18 mouse cellular contexts compared by ENCODE assay signal in genomic region chr11:4298615-4299014, GRCm38 (mm10). TPM values are rescaled to one million over a fixed set of nuclear protein-coding genes. Genes with fewer than 3 reads are reported as not detected.
DNase-seq lines count a peak whose midpoint lies in the region; ATAC-seq and TF ChIP-seq lines count a peak whose summit lies in the region.
"Had no signal": no experiment of that assay in that cellular context is flagged by ENCODE, and none has a peak within 500 bp of the region (broad histone marks: within the 10 kb centered on the region; RNA-seq: fewer than 3 reads in every experiment).

No protein-coding gene starts in this region.

- H3K4me2 ChIP-seq in kidney, embryonic 15.5 days, result no peak overlapping the region
- H3K4me2 ChIP-seq in myocyte (ENCODE audit: low read depth), result peak overlapping the region; percentile 87
- no peak overlapping the region for H3K4me2 ChIP-seq in forebrain, embryonic 16.5 days (ENCODE audit: low read length)
- H3K4me2 ChIP-seq: midbrain, embryonic 15.5 days; neural tube, embryonic 12.5 days had no signal

- 41% methylated on average over 7 of the region's 7 CpGs for WGBS in kidney, embryonic 15.5 days
- 49% methylated on average over 7 of the region's 7 CpGs for WGBS in forebrain, embryonic 16.5 days

- no peak overlapping the region for H3K4me3 ChIP-seq in gastrocnemius, adult 2 months
- no peak overlapping the region for H3K4me3 ChIP-seq in kidney, embryonic 15.5 days (replicated peaks)
- no peak overlapping the region for H3K4me3 ChIP-seq in myocyte
- H3K4me3 ChIP-seq in forebrain, embryonic 16.5 days (replicated peaks; ENCODE audit: low read length), result no peak overlapping the region
- H3K4me3 ChIP-seq: midbrain, embryonic 15.5 days; neural tube, embryonic 12.5 days had no signal

- TF ChIP-seq POLR2A in myocyte (IDR thresholded peaks at IDR 0.05; ENCODE audit: insufficient read length, low read depth), result no peak

- no peak overlapping the region for H3K9ac ChIP-seq in kidney, embryonic 15.5 days
- no peak overlapping the region for H3K9ac ChIP-seq in forebrain, embryonic 16.5 days (replicated peaks; ENCODE audit: low read depth, low read length)
- H3K9ac ChIP-seq: liver, postnatal 0 days; midbrain, embryonic 15.5 days; neural tube, embryonic 12.5 days had no signal

- no peaks in the 10 kb centered on the region for H3K9me3 ChIP-seq in kidney, embryonic 15.5 days (replicated peaks)
- H3K9me3 ChIP-seq in forebrain, embryonic 16.5 days (ENCODE audit: control insufficient read depth, low read length), result no peaks in the 10 kb centered on the region
- H3K9me3 ChIP-seq: midbrain, embryonic 15.5 days; neural tube, embryonic 12.5 days had no signal

- ATAC-seq in kidney, embryonic 15.5 days (replicated peaks; ENCODE audit: low FRiP score), result no peak
- ATAC-seq in forebrain, embryonic 16.5 days, result no peak
- ATAC-seq: inflammation-experienced regulatory T-cells, adult 6 months; liver, postnatal 0 days; midbrain, embryonic 15.5 days had no signal

- no peaks in the 10 kb centered on the region for H3K27me3 ChIP-seq in kidney, embryonic 15.5 days
- no peaks in the 10 kb centered on the region for H3K27me3 ChIP-seq in myocyte (ENCODE audit: control insufficient read depth, insufficient read depth, insufficient read length)
- no peaks in the 10 kb centered on the region for H3K27me3 ChIP-seq in forebrain, embryonic 16.5 days (replicated peaks; ENCODE audit: control insufficient read depth, insufficient read depth, low read length)
- H3K27me3 ChIP-seq: midbrain, embryonic 15.5 days; neural tube, embryonic 12.5 days; Patski had no signal

- H3K4me1 ChIP-seq in kidney, embryonic 15.5 days, result peaks cover 38% of the 10 kb centered on the region
- H3K4me1 ChIP-seq in forebrain, embryonic 16.5 days (replicated peaks; ENCODE audit: control insufficient read depth, insufficient read depth, low read length), result 0 out of 2 replicates have a peak, but pooled peaks cover 2% of the 10 kb centered on the region
- H3K4me1 ChIP-seq: midbrain, embryonic 15.5 days had no signal

- H3ac ChIP-seq in myocyte (ENCODE audit: control insufficient read depth, insufficient read length), result no peak overlapping the region

- no peak for TF ChIP-seq CTCF in gastrocnemius, adult 2 months (IDR thresholded peaks at IDR 0.05)

- peak overlapping the region; percentile 50 for H3K27ac ChIP-seq in gastrocnemius, adult 2 months
- no peak overlapping the region for H3K27ac ChIP-seq in kidney, embryonic 15.5 days
- H3K27ac ChIP-seq in forebrain, embryonic 16.5 days (ENCODE audit: low read length), result no peak overlapping the region
- H3K27ac ChIP-seq: midbrain, embryonic 15.5 days; neural tube, embryonic 12.5 days; stomach, postnatal 0 days had no signal

- no peaks in the 10 kb centered on the region for H3K79me2 ChIP-seq in myocyte (ENCODE audit: control insufficient read depth, insufficient read depth)

- no peak for DNase-seq in gastrocnemius, adult 2 months
- no peak for DNase-seq in gastrocnemius, postnatal 4 days (ENCODE audit: low spot score in 2 of 2)
- peak; percentile 30 to 48 for DNase-seq in kidney, postnatal 25 days
- DNase-seq in R1 (ENCODE audit: low read depth, low spot score), result peak; percentile 71
- no peak for DNase-seq in right cerebral cortex, postnatal 14 days
- DNase-seq: adrenal gland, adult 8-10 months; B cell, adult 2 months; cerebellum, adult 8-10 months; liver, postnatal 0 days; thymus, postnatal 36 days had no signal

- intact Hi-C loops in gastrocnemius, adult 2 months (cut with DNase I), result loop anchor here (1.0 kb wide), 1 partner anchor 26 kb away; no protein-coding TSS in a partner anchor

- H3K36me3 ChIP-seq in kidney, embryonic 15.5 days, result no peaks in the 10 kb centered on the region
- no peaks in the 10 kb centered on the region for H3K36me3 ChIP-seq in myocyte (ENCODE audit: control insufficient read depth, insufficient read depth)
- no peaks in the 10 kb centered on the region for H3K36me3 ChIP-seq in forebrain, embryonic 16.5 days (ENCODE audit: control insufficient read depth, insufficient read depth)
- H3K36me3 ChIP-seq: midbrain, embryonic 15.5 days; neural tube, embryonic 12.5 days had no signal

TF ChIP-seq in myocyte, 11 proteins besides CTCF, POLR2A, EP300 and RAD21:
- TF ChIP-seq POLR2AphosphoS2 (IDR thresholded peaks at IDR 0.05; ENCODE audit: insufficient read length, low read depth) (no peak), MYOG (IDR thresholded peaks at IDR 0.05; ENCODE audit: control insufficient read depth in 1 of 3, insufficient read depth in 1 of 3, insufficient read length in 2 of 3, low read depth in 2 of 3) (peak in 1 of 3 experiments; percentile 6), MYOD1 (IDR thresholded peaks at IDR 0.05; ENCODE audit: control insufficient read depth in 1 of 3, insufficient read length in 2 of 3, low read depth in 2 of 3) (peak in 1 of 3 experiments; percentile 2)

RNA-seq across cellular contexts. Expression of gene Lif, which starts 41.3 kb away (rescaled TPM):
- total RNA-seq in gastrocnemius, adult 2 months (2021), result under 1 TPM; 0.17 to 0.23 TPM
- total RNA-seq in gastrocnemius, postnatal 4 days (2021), result 1 to 10 TPM; 1.3 to 2.1 TPM
- polyA plus RNA-seq in kidney, embryonic 15.5 days (2015; fragmentation: Nextera tagmentation; extraction: Ambion mirVana), result 0.08 and 0.22 TPM in 2 replicates
- polyA plus RNA-seq in myocyte (2012; fragmentation: generic; extraction: Trizol), result 5.2 TPM
- polyA plus RNA-seq in forebrain, embryonic 16.5 days (2015; fragmentation: Nextera tagmentation; extraction: Ambion mirVana), result 0.05 TPM in 1 of 2 replicates, not detected in the other
- polyA plus RNA-seq: liver, postnatal 0 days; midbrain, embryonic 15.5 days; neural tube, embryonic 12.5 days had no signal

Comparison
In these comparisons a context has a peak if more than half of its experiments do, and no peak if none do; other contexts are left out.
1. DNase-seq: peak in kidney, postnatal 25 days (2 of 2) and R1 (single experiment); none in gastrocnemius, adult 2 months (single experiment), gastrocnemius, postnatal 4 days (0 of 2) and right cerebral cortex, postnatal 14 days (single experiment).